Mouse (Mus musculus): ENCODE measurements around the gene Klhl9. TPM values are rescaled to one million over a fixed set of nuclear protein-coding genes. Genes with fewer than 3 reads are reported as not detected.
A peak's percentile ranks its signal among the peaks of the same experiment; 100 is the strongest.

The Klhl9 gene
- polyA plus RNA-seq, 1 experiment, result 64.8 TPM

GRCm38 (mm10) chr4:88749926-88750325, 27.7 kb upstream of the Klhl9 start:
- H3K27ac ChIP-seq (ENCODE audit: insufficient read depth, low read depth, low read length), result no peak overlapping the region
- H3K4me1 ChIP-seq (ENCODE audit: control insufficient read depth, insufficient read depth, low read length), result no peaks in the 10 kb centered on the region
- H3K4me3 ChIP-seq (ENCODE audit: insufficient read depth, low read length), result no peak overlapping the region
- TF ChIP-seq CTCF (IDR thresholded peaks at IDR 0.05; ENCODE audit: low read depth, low read length), result no peak
- no peak for TF ChIP-seq POLR2A (IDR thresholded peaks at IDR 0.05; ENCODE audit: borderline replicate concordance, low read depth, low read length)

DNA sequence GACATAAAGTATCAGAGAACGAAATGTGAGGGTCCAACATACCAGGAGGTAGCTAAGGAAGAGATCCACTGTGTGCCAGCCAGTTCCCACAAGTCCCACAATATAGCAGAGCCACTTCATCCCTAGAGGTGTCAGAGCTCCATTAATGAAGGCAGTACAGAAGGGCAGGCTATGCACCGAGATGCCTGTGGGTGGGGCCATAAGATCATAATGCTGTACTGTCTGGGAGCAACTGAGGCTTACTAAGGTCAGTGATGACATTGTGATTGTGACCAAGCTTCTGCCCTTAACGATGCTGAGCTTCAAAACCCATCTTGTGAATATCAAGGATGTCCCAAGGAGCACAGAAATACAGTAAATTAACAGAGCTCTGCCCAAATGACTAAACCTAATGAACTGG, 21.9 kb upstream of the Klhl9 start:
- Histone ChIP-seq H3K4me1 (ENCODE audit: control insufficient read depth, insufficient read depth, low read length) (peaks cover 11% of the 10 kb centered on the region), H3K4me3 (ENCODE audit: insufficient read depth, low read length) (no peak overlapping the region), H3K27ac (ENCODE audit: insufficient read depth, low read depth, low read length) (no peak overlapping the region)
- TF ChIP-seq CTCF (IDR thresholded peaks at IDR 0.05; ENCODE audit: low read depth, low read length) (no peak), POLR2A (IDR thresholded peaks at IDR 0.05; ENCODE audit: borderline replicate concordance, low read depth, low read length) (no peak)

GRCm38 (mm10) chr4:88742771-88743371, 20.6 kb upstream of the Klhl9 start:
- H3K27ac ChIP-seq (ENCODE audit: insufficient read depth, low read depth, low read length), result no peak overlapping the region
- H3K4me1 ChIP-seq (ENCODE audit: control insufficient read depth, insufficient read depth, low read length), result peaks cover 13% of the 10 kb centered on the region
- TF ChIP-seq POLR2A (IDR thresholded peaks at IDR 0.05; ENCODE audit: borderline replicate concordance, low read depth, low read length) (no peak), CTCF (IDR thresholded peaks at IDR 0.05; ENCODE audit: low read depth, low read length) (no peak)
- H3K4me3 ChIP-seq (ENCODE audit: insufficient read depth, low read length), result no peak overlapping the region

GRCm38 (mm10) chr4:88741426-88741825, 19.2 kb upstream of the Klhl9 start:
- Histone ChIP-seq H3K4me3 (ENCODE audit: insufficient read depth, low read length) (no peak overlapping the region), H3K27ac (ENCODE audit: insufficient read depth, low read depth, low read length) (no peak overlapping the region), H3K4me1 (ENCODE audit: control insufficient read depth, insufficient read depth, low read length) (peaks cover 13% of the 10 kb centered on the region)
- TF ChIP-seq POLR2A (IDR thresholded peaks at IDR 0.05; ENCODE audit: borderline replicate concordance, low read depth, low read length), result no peak
- no peak for TF ChIP-seq CTCF (IDR thresholded peaks at IDR 0.05; ENCODE audit: low read depth, low read length)

DNA sequence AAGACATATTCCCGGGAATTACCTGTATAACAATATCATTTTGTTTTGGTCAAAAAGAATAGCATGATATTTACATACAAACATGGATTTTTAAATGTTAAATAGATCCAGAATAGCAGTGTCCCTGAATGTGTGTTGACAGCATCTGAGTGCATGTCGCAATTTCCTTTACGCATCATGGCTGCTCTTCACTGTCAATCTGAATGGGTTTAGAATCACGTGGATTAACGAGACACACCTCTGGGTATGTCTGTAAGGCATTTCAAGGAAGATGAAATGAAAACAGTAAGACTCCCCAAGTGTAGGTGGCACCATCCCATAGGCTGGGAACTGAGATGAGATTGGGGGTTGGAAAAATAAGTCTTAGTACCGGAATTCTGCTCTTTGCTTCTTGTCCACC, 16.8 kb upstream of the Klhl9 start:
- TF ChIP-seq POLR2A (IDR thresholded peaks at IDR 0.05; ENCODE audit: borderline replicate concordance, low read depth, low read length) (no peak), CTCF (IDR thresholded peaks at IDR 0.05; ENCODE audit: low read depth, low read length) (no peak)
- peaks cover 13% of the 10 kb centered on the region for H3K4me1 ChIP-seq (ENCODE audit: control insufficient read depth, insufficient read depth, low read length)
- H3K27ac ChIP-seq (ENCODE audit: insufficient read depth, low read depth, low read length), result no peak overlapping the region
- H3K4me3 ChIP-seq (ENCODE audit: insufficient read depth, low read length), result no peak overlapping the region

- H3K27ac ChIP-seq (ENCODE audit: insufficient read depth, low read depth, low read length), result no peak overlapping the region
- H3K4me1 ChIP-seq (ENCODE audit: control insufficient read depth, insufficient read depth, low read length), result peaks cover 13% of the 10 kb centered on the region
- TF ChIP-seq POLR2A (IDR thresholded peaks at IDR 0.05; ENCODE audit: borderline replicate concordance, low read depth, low read length) (no peak), CTCF (IDR thresholded peaks at IDR 0.05; ENCODE audit: low read depth, low read length) (peak; percentile 90)
- H3K4me3 ChIP-seq (ENCODE audit: insufficient read depth, low read length), result no peak overlapping the region
These were observed 16.2 kb upstream of the Klhl9 start for GRCm38 (mm10) chr4:88738480-88738879.

- TF ChIP-seq CTCF (IDR thresholded peaks at IDR 0.05; ENCODE audit: low read depth, low read length), result no peak
- no peak for TF ChIP-seq POLR2A (IDR thresholded peaks at IDR 0.05; ENCODE audit: borderline replicate concordance, low read depth, low read length)
These were observed 5.1 kb upstream of the Klhl9 start for GRCm38 (mm10) chr4:88727324-88727723.

GRCm38 (mm10) chr4:88726727-88727126, 4.5 kb upstream of the Klhl9 start:
- Histone ChIP-seq H3K27ac (ENCODE audit: insufficient read depth, low read depth, low read length) (peak overlapping the region; percentile 83), H3K4me3 (ENCODE audit: insufficient read depth, low read length) (peak overlapping the region; percentile 22), H3K4me1 (ENCODE audit: control insufficient read depth, insufficient read depth, low read length) (peaks cover 18% of the 10 kb centered on the region)
- TF ChIP-seq CTCF (IDR thresholded peaks at IDR 0.05; ENCODE audit: low read depth, low read length), result no peak
- TF ChIP-seq POLR2A (IDR thresholded peaks at IDR 0.05; ENCODE audit: borderline replicate concordance, low read depth, low read length), result no peak

More at GRCm38 (mm10) chr4:88727324-88727723, 5.1 kb upstream of the Klhl9 start:
- H3K4me3 ChIP-seq (ENCODE audit: insufficient read depth, low read length), result peak overlapping the region; percentile 22; the same call in 1 of the 2 replicates
- H3K4me1 ChIP-seq (ENCODE audit: control insufficient read depth, insufficient read depth, low read length), result peaks cover 18% of the 10 kb centered on the region
- H3K27ac ChIP-seq (ENCODE audit: insufficient read depth, low read depth, low read length), result peak overlapping the region; percentile 83

GRCm38 (mm10) chr4:88723497-88724090, 1.3 kb upstream of the Klhl9 start:
- TF ChIP-seq CTCF (IDR thresholded peaks at IDR 0.05; ENCODE audit: low read depth, low read length) (no peak), POLR2A (IDR thresholded peaks at IDR 0.05; ENCODE audit: borderline replicate concordance, low read depth, low read length) (no peak)
- H3K4me1 ChIP-seq (ENCODE audit: control insufficient read depth, insufficient read depth, low read length), result peaks cover 31% of the 10 kb centered on the region
- no peak overlapping the region for H3K4me3 ChIP-seq (ENCODE audit: insufficient read depth, low read length)
- no peak overlapping the region for H3K27ac ChIP-seq (ENCODE audit: insufficient read depth, low read depth, low read length)

GRCm38 (mm10) chr4:88718715-88719114, 3.5 kb downstream of the Klhl9 start:
- TF ChIP-seq POLR2A (IDR thresholded peaks at IDR 0.05; ENCODE audit: borderline replicate concordance, low read depth, low read length) (no peak), CTCF (IDR thresholded peaks at IDR 0.05; ENCODE audit: low read depth, low read length) (no peak)
- H3K4me3 ChIP-seq (ENCODE audit: insufficient read depth, low read length), result peak overlapping the region; percentile 51
- H3K4me1 ChIP-seq (ENCODE audit: control insufficient read depth, insufficient read depth, low read length), result peaks cover 28% of the 10 kb centered on the region
- no peak overlapping the region for H3K27ac ChIP-seq (ENCODE audit: insufficient read depth, low read depth, low read length)

Data from bone marrow macrophage, adult 2 months (primary cell).